Mouse (Mus musculus) bone marrow, adult 2 months (tissue): Measurements from ENCODE around the gene Dnajc5.

Experiments used
- CTCF ChIP-seq: fragments of 200-500 bp; IDR thresholded peaks from 2 replicates; pipeline ENCODE4 v1.5.1; 2011; ENCODE audit warnings: low read length, control low read depth; ENCODE audit not compliant: control insufficient read depth, insufficient read depth
- POLR2A ChIP-seq: fragments of 200-500 bp; IDR thresholded peaks from 2 replicates; pipeline ENCODE4 v1.6.1; 2011; ENCODE audit warnings: low read depth, mild to moderate bottlenecking, control low read depth, low read length, borderline replicate concordance; ENCODE audit not compliant: control insufficient read depth

GRCm38 (mm10) chr2:181583460-181584257 is 63.4 kb downstream of the Dnajc5 start:
- no peak for TF ChIP-seq CTCF
- no peak for TF ChIP-seq POLR2A
